Mouse (Mus musculus): ENCODE results near the gene Btaf1.

- TF ChIP-seq CTCF (IDR thresholded peaks at IDR 0.05), result peak; percentile 80
- no peak for TF ChIP-seq EP300 (IDR thresholded peaks at IDR 0.05; ENCODE audit: insufficient read depth, low read depth, low read length)
- no peak for TF ChIP-seq POLR2A (IDR thresholded peaks at IDR 0.05; ENCODE audit: insufficient read depth, low read depth, low read length)
These were observed 124.9 kb downstream of the Btaf1 start for GRCm38 (mm10) chr19:37050643-37051345.
